Mouse (Mus musculus) frontal cortex, adult (tissue): ENCODE data around the gene Sgk2.

Experiments used
- ATAC-seq: cut with Nextera tagmentation; 2 replicates; pipeline ENCODE4 v1.9.2; 2017; ENCODE audit warnings: mild to moderate bottlenecking, moderate library complexity, mixed read lengths; ENCODE audit not compliant: low TSS enrichment

Sgk2 gene

GRCm38 (mm10) chr2:162991394-162992083, 4.4 kb downstream of the Sgk2 start:
- ATAC-seq = peak; percentile 65

GRCm38 (mm10) chr2:162992084-162992437, 4.9 kb downstream of the Sgk2 start:
- ATAC-seq = no peak

GRCm38 (mm10) chr2:162993881-162994616, 6.9 kb downstream of the Sgk2 start:
- ATAC-seq = no peak

- ATAC-seq = peak; percentile 83
These were observed 11.5 kb downstream of the Sgk2 start for GRCm38 (mm10) chr2:162998528-162999230.

- no peak for ATAC-seq
These were observed 12.6 kb downstream of the Sgk2 start for GRCm38 (mm10) chr2:162999744-163000143.

- ATAC-seq = no peak
These were observed 13.9 kb downstream of the Sgk2 start for GRCm38 (mm10) chr2:163001071-163001470.

- ATAC-seq = no peak
These were observed 20.2 kb downstream of the Sgk2 start for GRCm38 (mm10) chr2:163007299-163007698.

- peak; percentile 96 for ATAC-seq
These were observed 30.0 kb downstream of the Sgk2 start, which contains the start of gene Ift52 for GRCm38 (mm10) chr2:163016916-163017743. Gene Ift52, plus strand, starts transcription at chr2:163017354.

- ATAC-seq = no peak
These were observed 44.2 kb downstream of the Sgk2 start for GRCm38 (mm10) chr2:163031289-163031688.

- no peak for ATAC-seq
These were observed 44.6 kb downstream of the Sgk2 start for GRCm38 (mm10) chr2:163031757-163032156.

- no peak for ATAC-seq
These were observed 45.5 kb downstream of the Sgk2 start for GRCm38 (mm10) chr2:163032622-163033021.

- no peak for ATAC-seq
These were observed 52.8 kb downstream of the Sgk2 start for GRCm38 (mm10) chr2:163039940-163040339.

- peak; percentile 93 for ATAC-seq
These were observed 61.0 kb downstream of the Sgk2 start for GRCm38 (mm10) chr2:163048125-163048524.

- ATAC-seq = no peak
These were observed 62.0 kb downstream of the Sgk2 start for GRCm38 (mm10) chr2:163049116-163049515.

- no peak for ATAC-seq
These were observed 64.6 kb downstream of the Sgk2 start for GRCm38 (mm10) chr2:163051691-163052090.

GRCm38 (mm10) chr2:163052101-163052500, 65.0 kb downstream of the Sgk2 start:
- no peak for ATAC-seq

- no peak for ATAC-seq
These were observed 65.7 kb downstream of the Sgk2 start for GRCm38 (mm10) chr2:163052826-163053225.

GRCm38 (mm10) chr2:163054335-163054840, 67.3 kb downstream of the Sgk2 start, which contains the start of gene Mybl2:
Gene Mybl2, plus strand, starts transcription at chr2:163054687.
- ATAC-seq = peak; percentile 100

- ATAC-seq = no peak
These were observed 67.9 kb downstream of the Sgk2 start for GRCm38 (mm10) chr2:163054891-163055494.

GRCm38 (mm10) chr2:163055715-163056114, 68.6 kb downstream of the Sgk2 start:
- ATAC-seq = no peak

GRCm38 (mm10) chr2:163056584-163056983, 69.5 kb downstream of the Sgk2 start:
- ATAC-seq = no peak
